8 mouse cellular contexts compared by ENCODE assay signal in the genomic region with DNA sequence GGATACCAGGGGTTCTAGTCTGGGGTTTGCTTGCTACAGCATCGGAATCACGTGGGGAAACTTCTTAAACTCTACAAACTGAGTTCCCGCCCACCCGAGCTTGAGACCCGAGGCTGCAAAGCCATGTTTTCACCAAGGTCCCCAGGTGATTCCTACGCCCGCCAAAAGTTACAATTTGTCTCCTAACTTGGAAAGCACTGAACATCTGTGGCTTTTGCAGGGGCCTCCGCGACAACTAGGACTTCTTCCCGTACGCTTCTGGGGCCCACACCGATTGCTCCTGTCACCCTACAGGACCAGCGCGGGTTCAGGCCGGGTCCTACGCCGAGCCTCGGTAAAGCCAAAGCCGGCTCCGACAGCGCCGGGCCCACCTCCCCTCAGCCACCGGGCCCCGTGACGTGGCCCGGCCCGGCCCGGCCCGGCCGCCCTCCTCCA. TPM values are rescaled to one million over a fixed set of nuclear protein-coding genes. Genes with fewer than 3 reads are reported as not detected.
DNase-seq lines count a peak whose midpoint lies in the region; ATAC-seq lines count a peak whose summit lies in the region.

No protein-coding gene starts in this region.

- DNase-seq in kidney, postnatal 14 days = no peak
- DNase-seq in NIH3T3 (ENCODE audit: low read depth) = peak; percentile 63
- no peak for DNase-seq in retina, embryonic 14.5 days (ENCODE audit: low spot score)
- no peak for DNase-seq in layer of hippocampus, postnatal 10 days (ENCODE audit: low spot score in 2 of 2)

- peak overlapping the region; percentile 80 for H3K4me2 ChIP-seq in kidney, embryonic 16.5 days (replicated peaks; ENCODE audit: low read depth, low read length)
- peak overlapping the region; percentile 64 for H3K4me2 ChIP-seq in forebrain, embryonic 15.5 days (replicated peaks)
- H3K4me2 ChIP-seq in liver, embryonic 15.5 days = peak overlapping the region; percentile 91
- peak overlapping the region; percentile 77 for H3K4me2 ChIP-seq in stomach, embryonic 14.5 days (replicated peaks; ENCODE audit: low read depth, low read length)

- peaks cover 3% of the 10 kb centered on the region; the same call in 1 of the 2 replicates for H3K36me3 ChIP-seq in kidney, embryonic 16.5 days (ENCODE audit: insufficient read depth, low read length)
- H3K36me3 ChIP-seq in forebrain, embryonic 15.5 days = no peaks in the 10 kb centered on the region
- H3K36me3 ChIP-seq in liver, embryonic 15.5 days (replicated peaks) = no peaks in the 10 kb centered on the region
- H3K36me3 ChIP-seq in stomach, embryonic 14.5 days (ENCODE audit: control insufficient read depth, insufficient read depth, low read length) = no peaks in the 10 kb centered on the region

- no peaks in the 10 kb centered on the region for H3K9me3 ChIP-seq in kidney, embryonic 16.5 days (ENCODE audit: low read length)
- no peaks in the 10 kb centered on the region for H3K9me3 ChIP-seq in forebrain, embryonic 15.5 days
- H3K9me3 ChIP-seq in liver, embryonic 15.5 days (replicated peaks) = no peaks in the 10 kb centered on the region
- H3K9me3 ChIP-seq in stomach, embryonic 14.5 days (ENCODE audit: control insufficient read depth, low read depth, low read length) = no peaks in the 10 kb centered on the region

- 0% methylated on average over 29 of the region's 30 CpGs for WGBS in kidney, embryonic 16.5 days
- under 1% methylated on average over 30 of the region's 30 CpGs for WGBS in forebrain, embryonic 15.5 days
- under 1% methylated on average over 30 of the region's 30 CpGs for WGBS in liver, embryonic 15.5 days (ENCODE audit: insufficient replicate concordance)
- under 1% methylated on average over 30 of the region's 30 CpGs for WGBS in stomach, embryonic 14.5 days

- no peaks in the 10 kb centered on the region for H3K27me3 ChIP-seq in kidney, embryonic 16.5 days (ENCODE audit: insufficient read depth, low read length)
- no peaks in the 10 kb centered on the region for H3K27me3 ChIP-seq in forebrain, embryonic 15.5 days
- no peaks in the 10 kb centered on the region for H3K27me3 ChIP-seq in liver, embryonic 15.5 days
- H3K27me3 ChIP-seq in stomach, embryonic 14.5 days (ENCODE audit: control insufficient read depth, insufficient read depth, low read length) = no peaks in the 10 kb centered on the region

- ATAC-seq in kidney, embryonic 16.5 days (ENCODE audit: low FRiP score, low TSS enrichment) = no peak
- no peak; the same call in 1 of the 2 replicates for ATAC-seq in forebrain, embryonic 15.5 days (replicated peaks)
- ATAC-seq in liver, embryonic 15.5 days (ENCODE audit: insufficient read depth) = peak; percentile 47
- no peak; the same call in 1 of the 2 replicates for ATAC-seq in stomach, embryonic 14.5 days (ENCODE audit: insufficient number of reproducible peaks, insufficient read depth, low FRiP score, low read depth)

- H3K4me1 ChIP-seq in kidney, embryonic 16.5 days (ENCODE audit: insufficient read depth, low read length) = peaks cover 14% of the 10 kb centered on the region
- peaks cover 18% of the 10 kb centered on the region for H3K4me1 ChIP-seq in forebrain, embryonic 15.5 days
- peaks cover 26% of the 10 kb centered on the region for H3K4me1 ChIP-seq in liver, embryonic 15.5 days (replicated peaks)
- peaks cover 10% of the 10 kb centered on the region for H3K4me1 ChIP-seq in stomach, embryonic 14.5 days (ENCODE audit: control insufficient read depth, insufficient read depth, low read length)

- H3K9ac ChIP-seq in kidney, embryonic 16.5 days (replicated peaks; ENCODE audit: low read length) = peak overlapping the region; percentile 77
- peak overlapping the region; percentile 64 for H3K9ac ChIP-seq in forebrain, embryonic 15.5 days (replicated peaks)
- H3K9ac ChIP-seq in liver, embryonic 15.5 days = peak overlapping the region; percentile 96
- peak overlapping the region; percentile 87 for H3K9ac ChIP-seq in stomach, embryonic 14.5 days (replicated peaks; ENCODE audit: low read depth, low read length)

- H3K4me3 ChIP-seq in kidney, embryonic 16.5 days (ENCODE audit: low read length) = peak overlapping the region; percentile 65
- peak overlapping the region; percentile 57 for H3K4me3 ChIP-seq in forebrain, embryonic 15.5 days
- peak overlapping the region; percentile 94 for H3K4me3 ChIP-seq in liver, embryonic 15.5 days (replicated peaks)
- H3K4me3 ChIP-seq in stomach, embryonic 14.5 days (ENCODE audit: low read depth, low read length) = peak overlapping the region; percentile 97

- peak overlapping the region; percentile 86 for H3K27ac ChIP-seq in kidney, embryonic 16.5 days (ENCODE audit: low read length)
- H3K27ac ChIP-seq in forebrain, embryonic 15.5 days (replicated peaks) = peak overlapping the region; percentile 89
- H3K27ac ChIP-seq in liver, embryonic 15.5 days (replicated peaks) = peak overlapping the region; percentile 80
- peak overlapping the region; percentile 86 for H3K27ac ChIP-seq in stomach, embryonic 14.5 days (ENCODE audit: low read length)

RNA-seq across cellular contexts. Expression of gene Pdxdc1, which starts 0.5 kb away (rescaled TPM):
- polyA plus RNA-seq in kidney, embryonic 16.5 days (2015; fragmentation: Nextera tagmentation; extraction: Ambion mirVana) = 87.7 and 88.5 TPM in 2 replicates
- polyA plus RNA-seq in forebrain, embryonic 15.5 days (2015; fragmentation: Nextera tagmentation; extraction: Ambion mirVana) = 62.5 and 67.0 TPM in 2 replicates
- polyA plus RNA-seq in liver, embryonic 15.5 days (2015; fragmentation: Nextera tagmentation; extraction: Ambion mirVana) = 23.8 and 26.2 TPM in 2 replicates
- 103 and 113 TPM in 2 replicates for polyA plus RNA-seq in stomach, embryonic 14.5 days (2014; fragmentation: Nextera tagmentation; extraction: Ambion mirVana)
- total RNA-seq in layer of hippocampus, postnatal 10 days (2021) = 10 to 100 TPM; 77.4 to 84.8 TPM

RNA-seq across cellular contexts. Expression of gene Mpv17l, which starts 0.5 kb away (rescaled TPM):
- polyA plus RNA-seq in kidney, embryonic 16.5 days (2015; fragmentation: Nextera tagmentation; extraction: Ambion mirVana) = 9.5 and 12.4 TPM in 2 replicates
- 13.6 and 16.5 TPM in 2 replicates for polyA plus RNA-seq in forebrain, embryonic 15.5 days (2015; fragmentation: Nextera tagmentation; extraction: Ambion mirVana)
- 1.5 and 1.9 TPM in 2 replicates for polyA plus RNA-seq in liver, embryonic 15.5 days (2015; fragmentation: Nextera tagmentation; extraction: Ambion mirVana)
- polyA plus RNA-seq in stomach, embryonic 14.5 days (2014; fragmentation: Nextera tagmentation; extraction: Ambion mirVana) = 6.9 and 9.7 TPM in 2 replicates
- 10 to 100 TPM; 73.7 to 74.7 TPM for total RNA-seq in layer of hippocampus, postnatal 10 days (2021)
